10 mouse cellular contexts compared by ENCODE assay signal in the genomic region with DNA sequence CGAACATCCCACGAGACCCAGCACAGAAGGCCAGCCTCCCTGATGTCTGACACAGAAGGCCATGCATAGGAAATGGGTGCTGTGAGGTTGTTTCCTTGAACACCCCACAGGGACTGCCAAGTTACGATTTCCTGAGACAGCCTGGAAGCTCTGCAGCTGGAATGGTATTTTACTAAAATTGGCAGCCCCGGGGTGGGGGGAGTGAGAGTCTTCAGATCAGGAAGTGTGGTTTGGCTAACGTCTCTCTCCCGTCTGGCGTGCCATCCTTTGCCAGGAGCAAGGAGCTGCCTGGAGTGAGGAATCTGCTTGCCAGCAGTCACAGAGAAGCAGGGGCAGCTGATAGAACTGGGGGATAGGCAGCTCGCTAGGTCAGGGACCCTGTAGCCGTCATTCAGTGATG. TPM values are rescaled to one million over a fixed set of nuclear protein-coding genes. Genes with fewer than 3 reads are reported as not detected.
A peak's percentile ranks its signal among the peaks of the same experiment; 100 is the strongest.
DNase-seq lines count a peak whose midpoint lies in the region; ATAC-seq lines count a peak whose summit lies in the region.
"Had no signal": no experiment of that assay in that cellular context is flagged by ENCODE, and none has a peak within 500 bp of the region (broad histone marks: within the 10 kb centered on the region; RNA-seq: fewer than 3 reads in every experiment).

No protein-coding gene starts in this region.

- H3K4me1 ChIP-seq in heart, embryonic 11.5 days (ENCODE audit: control insufficient read depth, insufficient read depth, low read length), result no peaks in the 10 kb centered on the region

- no peak overlapping the region for H3K27ac ChIP-seq in heart, embryonic 11.5 days (ENCODE audit: low read depth, low read length)
- H3K27ac ChIP-seq: embryonic facial prominence, embryonic 12.5 days had no signal

- H3K4me2 ChIP-seq in heart, embryonic 11.5 days, result no peak overlapping the region
- H3K4me2 ChIP-seq: embryonic facial prominence, embryonic 12.5 days had no signal

- peak; percentile 97 for DNase-seq in heart, adult 11 months
- DNase-seq in adrenal gland, postnatal 14 days, result peak; percentile 52
- peak; percentile 54 for DNase-seq in kidney, adult 9 months
- peak; percentile 24 to 27 for DNase-seq in lung, adult 18-20 months
- DNase-seq in liver, result no peak
- no peak for DNase-seq in spleen, postnatal 14 days (ENCODE audit: low spot score in 2 of 2)

- no peak overlapping the region for H3K4me3 ChIP-seq in heart, embryonic 11.5 days (ENCODE audit: low read depth, low read length)
- H3K4me3 ChIP-seq: embryonic facial prominence, embryonic 12.5 days had no signal

- H3K9ac ChIP-seq in heart, embryonic 11.5 days (ENCODE audit: low read depth, low read length), result no peak overlapping the region
- H3K9ac ChIP-seq: embryonic facial prominence, embryonic 12.5 days had no signal

- ATAC-seq in heart, embryonic 11.5 days (replicated peaks; ENCODE audit: insufficient number of reproducible peaks, low FRiP score, low TSS enrichment), result no peak
- ATAC-seq in frontal cortex, adult (ENCODE audit: low TSS enrichment), result peak; percentile 83

- WGBS in heart, embryonic 11.5 days (ENCODE audit: insufficient replicate concordance), result 25% methylated on average over 9 of the region's 9 CpGs

- H3K27me3 ChIP-seq in heart, embryonic 11.5 days (ENCODE audit: control insufficient read depth, insufficient read depth, low read length), result no peaks in the 10 kb centered on the region
- H3K27me3 ChIP-seq: embryonic facial prominence, embryonic 12.5 days had no signal

- no peaks in the 10 kb centered on the region for H3K9me3 ChIP-seq in heart, embryonic 11.5 days (replicated peaks; ENCODE audit: control insufficient read depth, low read length)
- H3K9me3 ChIP-seq: embryonic facial prominence, embryonic 12.5 days had no signal

- H3K36me3 ChIP-seq in heart, embryonic 11.5 days (ENCODE audit: control insufficient read depth, insufficient read depth, low read length), result no peaks in the 10 kb centered on the region
- H3K36me3 ChIP-seq: embryonic facial prominence, embryonic 12.5 days had no signal

RNA-seq across cellular contexts. Expression of a gene that starts 2.4 kb away (rescaled TPM):
- polyA plus RNA-seq in heart, embryonic 11.5 days (2014; fragmentation: Nextera tagmentation; extraction: Ambion mirVana), result not detected in 2 replicates
- total RNA-seq in adrenal gland, postnatal 14 days (2021), result 0.15 TPM in 1 of 2 replicates, not detected in the other
- polyA plus RNA-seq: liver, embryonic 16.5 days had no signal

RNA-seq across cellular contexts. Expression of a gene that starts 45.8 kb away (rescaled TPM):
- 53.2 and 69.2 TPM in 2 replicates for polyA plus RNA-seq in heart, embryonic 11.5 days (2014; fragmentation: Nextera tagmentation; extraction: Ambion mirVana)
- 123 and 136 TPM in 2 replicates for total RNA-seq in adrenal gland, postnatal 14 days (2021)

Comparison
In these comparisons a context has a peak if more than half of its experiments do, and no peak if none do; other contexts are left out.
1. DNase-seq: peak in heart, adult 11 months (single experiment), adrenal gland, postnatal 14 days (single experiment), kidney, adult 9 months (single experiment) and lung, adult 18-20 months (2 of 2); none in liver (single experiment) and spleen, postnatal 14 days (0 of 2).